Mouse (Mus musculus): ENCODE measurements around the gene Fscn2.

DNA sequence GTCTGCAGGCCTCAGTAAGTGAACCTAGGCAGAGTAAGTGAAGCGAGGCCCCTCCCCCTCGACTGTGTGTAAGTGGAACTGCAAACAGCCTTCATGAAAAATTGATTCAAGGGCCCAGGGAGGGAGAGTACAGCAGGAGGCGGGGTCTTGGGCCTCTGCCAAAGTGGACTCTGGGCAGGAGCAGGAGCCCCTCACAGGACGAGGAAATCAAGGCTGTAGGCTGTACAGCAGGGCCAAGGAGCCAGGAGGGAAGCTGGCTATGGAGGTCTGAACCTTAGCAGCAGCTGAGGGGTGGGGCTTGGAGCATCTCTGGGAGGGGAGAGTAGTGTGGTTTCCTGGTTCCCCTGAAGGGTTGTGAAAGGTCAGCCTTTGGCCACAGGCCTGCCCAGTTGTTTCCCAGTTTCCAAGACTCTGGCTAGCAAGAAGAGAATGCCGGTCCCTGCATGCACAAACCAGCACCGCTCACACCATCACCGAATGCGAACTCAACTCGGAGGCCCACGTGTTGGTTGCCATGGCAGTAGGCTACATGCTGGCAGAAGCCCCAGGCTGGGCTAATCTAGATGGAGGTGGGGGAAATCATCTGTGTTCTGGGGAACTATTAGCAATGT lies 3.4 kb upstream of the Fscn2 start:
- TF ChIP-seq CTCF (IDR thresholded peaks at IDR 0.05; ENCODE audit: low read depth), result no peak
- TF ChIP-seq EP300 (IDR thresholded peaks at IDR 0.05; ENCODE audit: low read depth), result no peak

Measured in liver, embryonic 14.5 days (tissue).